Mouse (Mus musculus): Measurements from ENCODE around the gene C1qa. TPM values are rescaled to one million over a fixed set of nuclear protein-coding genes. Genes with fewer than 3 reads are reported as not detected.

Gene C1qa
- polyA plus RNA-seq, 1 experiment from 2014 or later: 16.2 TPM

GRCm38 (mm10) chr4:136889981-136890380 is 8.6 kb downstream of the C1qa start:
- Histone ChIP-seq H3K4me2 (ENCODE audit: low read depth, low read length) (no peak overlapping the region), H3K4me1 (ENCODE audit: control insufficient read depth, insufficient read depth, low read length) (no peaks in the 10 kb centered on the region), H3K27me3 (ENCODE audit: control insufficient read depth, insufficient read depth, low read length) (peaks cover 3% of the 10 kb centered on the region; the same call in 1 of the 2 replicates), H3K9me3 (replicated peaks; ENCODE audit: control insufficient read depth, low read length) (no peaks in the 10 kb centered on the region), H3K36me3 (replicated peaks; ENCODE audit: control insufficient read depth, insufficient read depth, low read depth, low read length) (no peaks in the 10 kb centered on the region), H3K4me3 (ENCODE audit: low read depth, low read length) (no peak overlapping the region), H3K9ac (replicated peaks; ENCODE audit: low read length) (no peak overlapping the region), H3K27ac (replicated peaks; ENCODE audit: low read depth, low read length) (no peak overlapping the region)
- DNase-seq (ENCODE audit: low spot score) (no peak), ATAC-seq (replicated peaks; ENCODE audit: insufficient number of reproducible peaks, low FRiP score, low TSS enrichment, low read depth) (no peak)
- WGBS: 85% methylated on average over 15 of the region's 15 CpGs

GRCm38 (mm10) chr4:136887714-136888113 is 10.9 kb downstream of the C1qa start:
- WGBS: 73% methylated on average over 5 of the region's 5 CpGs
- no peak overlapping the region for H3K4me2 ChIP-seq (ENCODE audit: low read depth, low read length)

DNA sequence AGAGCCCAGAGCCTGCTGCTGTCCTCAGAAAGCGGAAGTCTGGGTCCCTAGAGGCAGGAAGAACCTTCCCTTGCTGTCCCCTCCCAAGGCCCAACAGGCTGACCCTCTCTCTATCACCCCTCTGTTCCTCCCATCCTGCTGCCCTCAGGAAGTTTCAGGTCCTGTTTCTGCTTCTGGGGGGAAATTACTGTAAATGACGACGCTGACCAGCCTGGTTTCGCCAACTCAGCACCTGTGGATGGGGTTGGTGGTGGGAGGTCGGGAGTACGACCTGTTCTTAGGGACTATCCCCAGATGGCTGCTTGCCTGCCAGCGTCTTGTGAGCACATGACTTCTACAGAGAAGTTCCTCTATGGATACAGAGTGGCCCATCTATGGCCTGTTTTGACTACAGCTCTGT is 12.5 kb downstream of the C1qa start, which contains the start of gene C1qb:
C1qb (minus strand) TSS at position 87 of the 400 bp plus-strand sequence.
- Histone ChIP-seq H3K4me2 (ENCODE audit: low read depth, low read length) (no peak within 1 kb of the TSS), H3K9me3 (replicated peaks; ENCODE audit: control insufficient read depth, low read length) (no peaks in the 10 kb centered on the region), H3K27me3 (ENCODE audit: control insufficient read depth, insufficient read depth, low read length) (no peaks in the 10 kb centered on the region), H3K36me3 (replicated peaks; ENCODE audit: control insufficient read depth, insufficient read depth, low read depth, low read length) (no peaks in the 10 kb centered on the region), H3K9ac (replicated peaks; ENCODE audit: low read length) (no peak within 1 kb of the TSS), H3K4me3 (ENCODE audit: low read depth, low read length) (no peak within 1 kb of the TSS), H3K4me1 (ENCODE audit: control insufficient read depth, insufficient read depth, low read length) (no peaks in the 10 kb centered on the region), H3K27ac (replicated peaks; ENCODE audit: low read depth, low read length) (no peak within 1 kb of the TSS)
- WGBS: 70% methylated on average over 7 of the region's 7 CpGs
- no peak for DNase-seq (ENCODE audit: low spot score)
- no peak for ATAC-seq (replicated peaks; ENCODE audit: insufficient number of reproducible peaks, low FRiP score, low TSS enrichment, low read depth)

More at GRCm38 (mm10) chr4:136887714-136888113, 10.9 kb downstream of the C1qa start:
- DNase-seq (ENCODE audit: low spot score) (no peak), ATAC-seq (replicated peaks; ENCODE audit: insufficient number of reproducible peaks, low FRiP score, low TSS enrichment, low read depth) (no peak)
- H3K9me3 ChIP-seq (replicated peaks; ENCODE audit: control insufficient read depth, low read length): no peaks in the 10 kb centered on the region
- no peak overlapping the region for H3K27ac ChIP-seq (replicated peaks; ENCODE audit: low read depth, low read length)
- H3K4me1 ChIP-seq (ENCODE audit: control insufficient read depth, insufficient read depth, low read length): no peaks in the 10 kb centered on the region
- H3K9ac ChIP-seq (replicated peaks; ENCODE audit: low read length): no peak overlapping the region
- H3K27me3 ChIP-seq (ENCODE audit: control insufficient read depth, insufficient read depth, low read length): no peaks in the 10 kb centered on the region
- H3K36me3 ChIP-seq (replicated peaks; ENCODE audit: control insufficient read depth, insufficient read depth, low read depth, low read length): no peaks in the 10 kb centered on the region
- H3K4me3 ChIP-seq (ENCODE audit: low read depth, low read length): no peak overlapping the region

GRCm38 (mm10) chr4:136878601-136879000 is 20.0 kb downstream of the C1qa start:
- H3K36me3 ChIP-seq (replicated peaks; ENCODE audit: control insufficient read depth, insufficient read depth, low read depth, low read length): no peaks in the 10 kb centered on the region
- H3K9me3 ChIP-seq (replicated peaks; ENCODE audit: control insufficient read depth, low read length): no peaks in the 10 kb centered on the region; the same call in 1 of the 2 replicates
- no peak overlapping the region for H3K27ac ChIP-seq (replicated peaks; ENCODE audit: low read depth, low read length)
- WGBS: 20% methylated on average over 5 of the region's 5 CpGs
- no peak overlapping the region for H3K4me2 ChIP-seq (ENCODE audit: low read depth, low read length)
- DNase-seq (ENCODE audit: low spot score) (peak; percentile 60), ATAC-seq (replicated peaks; ENCODE audit: insufficient number of reproducible peaks, low FRiP score, low TSS enrichment, low read depth) (no peak)
- no peak overlapping the region for H3K4me3 ChIP-seq (ENCODE audit: low read depth, low read length)
- no peaks in the 10 kb centered on the region for H3K27me3 ChIP-seq (ENCODE audit: control insufficient read depth, insufficient read depth, low read length)
- no peak overlapping the region for H3K9ac ChIP-seq (replicated peaks; ENCODE audit: low read length)
- H3K4me1 ChIP-seq (ENCODE audit: control insufficient read depth, insufficient read depth, low read length): no peaks in the 10 kb centered on the region

DNA sequence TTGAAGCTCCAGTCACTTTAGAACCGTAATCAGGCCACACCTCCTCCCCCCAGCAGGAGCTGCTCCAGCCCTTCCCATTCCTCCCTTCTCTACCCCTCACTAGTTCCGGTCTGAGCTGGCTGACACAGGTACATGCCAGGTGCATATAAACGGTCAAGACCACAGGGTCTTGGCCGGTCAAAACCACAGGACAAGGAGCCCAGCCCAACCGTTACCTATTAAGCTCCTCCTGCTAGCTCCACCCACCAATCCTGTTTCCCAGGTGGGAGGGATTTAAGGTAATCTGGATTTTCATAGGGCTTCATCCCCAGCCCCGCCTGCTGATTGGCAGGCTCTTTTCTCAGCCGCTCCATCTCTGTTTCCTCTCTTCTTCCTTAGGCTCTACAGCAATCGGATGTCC is 20.4 kb downstream of the C1qa start:
- H3K9me3 ChIP-seq (replicated peaks; ENCODE audit: control insufficient read depth, low read length): no peaks in the 10 kb centered on the region; the same call in 1 of the 2 replicates
- WGBS: 41% methylated on average over 8 of the region's 8 CpGs
- H3K9ac ChIP-seq (replicated peaks; ENCODE audit: low read length): no peak overlapping the region
- no peak overlapping the region for H3K4me3 ChIP-seq (ENCODE audit: low read depth, low read length)
- no peaks in the 10 kb centered on the region for H3K36me3 ChIP-seq (replicated peaks; ENCODE audit: control insufficient read depth, insufficient read depth, low read depth, low read length)
- ATAC-seq (replicated peaks; ENCODE audit: insufficient number of reproducible peaks, low FRiP score, low TSS enrichment, low read depth): no peak
- H3K27ac ChIP-seq (replicated peaks; ENCODE audit: low read depth, low read length): no peak overlapping the region
- peak; percentile 21 for DNase-seq (ENCODE audit: low spot score)
- no peak overlapping the region for H3K4me2 ChIP-seq (ENCODE audit: low read depth, low read length)
- H3K27me3 ChIP-seq (ENCODE audit: control insufficient read depth, insufficient read depth, low read length): no peaks in the 10 kb centered on the region
- no peaks in the 10 kb centered on the region for H3K4me1 ChIP-seq (ENCODE audit: control insufficient read depth, insufficient read depth, low read length)

GRCm38 (mm10) chr4:136876971-136877370 is 21.6 kb downstream of the C1qa start:
- ATAC-seq (replicated peaks; ENCODE audit: insufficient number of reproducible peaks, low FRiP score, low TSS enrichment, low read depth) (peak; percentile 52; the same call in 1 of the 2 replicates), DNase-seq (ENCODE audit: low spot score) (peak; percentile 70)
- Histone ChIP-seq H3K36me3 (replicated peaks; ENCODE audit: control insufficient read depth, insufficient read depth, low read depth, low read length) (no peaks in the 10 kb centered on the region), H3K4me1 (ENCODE audit: control insufficient read depth, insufficient read depth, low read length) (no peaks in the 10 kb centered on the region), H3K4me3 (ENCODE audit: low read depth, low read length) (no peak overlapping the region), H3K27ac (replicated peaks; ENCODE audit: low read depth, low read length) (no peak overlapping the region), H3K27me3 (ENCODE audit: control insufficient read depth, insufficient read depth, low read length) (no peaks in the 10 kb centered on the region), H3K9me3 (replicated peaks; ENCODE audit: control insufficient read depth, low read length) (no peaks in the 10 kb centered on the region; the same call in 1 of the 2 replicates), H3K9ac (replicated peaks; ENCODE audit: low read length) (no peak overlapping the region), H3K4me2 (ENCODE audit: low read depth, low read length) (no peak overlapping the region)
- 22% methylated on average over 7 of the region's 7 CpGs for WGBS

- WGBS: 92% methylated on average over 14 of the region's 14 CpGs
- ATAC-seq (replicated peaks; ENCODE audit: insufficient number of reproducible peaks, low FRiP score, low TSS enrichment, low read depth): no peak
- no peaks in the 10 kb centered on the region for H3K4me1 ChIP-seq (ENCODE audit: control insufficient read depth, insufficient read depth, low read length)
Measured at GRCm38 (mm10) chr4:136875012-136875411, 23.6 kb downstream of the C1qa start.

DNA sequence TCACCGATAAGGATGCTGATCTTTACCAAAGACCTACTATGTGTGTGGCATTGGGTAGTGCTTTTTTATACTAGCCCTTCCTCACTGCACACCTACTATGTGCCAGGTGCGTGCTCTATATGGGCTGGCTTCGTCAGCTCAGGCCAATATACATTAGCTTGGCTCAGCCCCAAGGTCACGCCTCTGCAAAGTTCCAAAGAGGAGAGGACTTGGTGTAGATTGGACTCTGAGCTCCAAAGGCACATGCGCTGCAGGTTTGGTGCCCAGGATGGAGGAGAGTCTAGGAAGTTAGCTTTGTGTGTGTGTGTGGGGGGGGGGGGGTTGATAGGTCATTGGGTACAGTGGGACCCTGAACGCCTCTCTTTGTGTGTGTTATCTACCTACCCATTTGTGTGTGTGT is 30.2 kb downstream of the C1qa start:
- 79% methylated on average over 6 of the region's 6 CpGs for WGBS
- Histone ChIP-seq H3K4me2 (ENCODE audit: low read depth, low read length) (no peak overlapping the region), H3K4me1 (ENCODE audit: control insufficient read depth, insufficient read depth, low read length) (0 out of 2 replicates have a peak, but pooled peaks cover 4% of the 10 kb centered on the region), H3K27ac (replicated peaks; ENCODE audit: low read depth, low read length) (no peak overlapping the region), H3K36me3 (replicated peaks; ENCODE audit: control insufficient read depth, insufficient read depth, low read depth, low read length) (no peaks in the 10 kb centered on the region), H3K9ac (replicated peaks; ENCODE audit: low read length) (no peak overlapping the region), H3K9me3 (replicated peaks; ENCODE audit: control insufficient read depth, low read length) (no peaks in the 10 kb centered on the region), H3K4me3 (ENCODE audit: low read depth, low read length) (no peak overlapping the region), H3K27me3 (ENCODE audit: control insufficient read depth, insufficient read depth, low read length) (no peaks in the 10 kb centered on the region)
- DNase-seq (ENCODE audit: low spot score) (no peak), ATAC-seq (replicated peaks; ENCODE audit: insufficient number of reproducible peaks, low FRiP score, low TSS enrichment, low read depth) (0 out of 2 replicates have a peak, but pooled peaks have one; percentile 25)

More at GRCm38 (mm10) chr4:136875012-136875411, 23.6 kb downstream of the C1qa start:
- H3K4me3 ChIP-seq (ENCODE audit: low read depth, low read length): no peak overlapping the region
- H3K27ac ChIP-seq (replicated peaks; ENCODE audit: low read depth, low read length): no peak overlapping the region
- H3K36me3 ChIP-seq (replicated peaks; ENCODE audit: control insufficient read depth, insufficient read depth, low read depth, low read length): no peaks in the 10 kb centered on the region
- no peak overlapping the region for H3K9ac ChIP-seq (replicated peaks; ENCODE audit: low read length)
- DNase-seq (ENCODE audit: low spot score): no peak
- H3K9me3 ChIP-seq (replicated peaks; ENCODE audit: control insufficient read depth, low read length): no peaks in the 10 kb centered on the region; the same call in 1 of the 2 replicates
- H3K27me3 ChIP-seq (ENCODE audit: control insufficient read depth, insufficient read depth, low read length): no peaks in the 10 kb centered on the region
- no peak overlapping the region for H3K4me2 ChIP-seq (ENCODE audit: low read depth, low read length)
